Mouse (Mus musculus) heart, embryonic 11.5 days (tissue): ENCODE measurements around the gene Zdhhc24. TPM values are rescaled to one million over a fixed set of nuclear protein-coding genes. Genes with fewer than 3 reads are reported as not detected.
"Not testable (repeated sequence)": the region's sequence is repeated elsewhere in the genome, so short reads cannot be mapped to it uniquely, and the experiment has no call there.

Source experiments
- ATAC-seq: fragments of 200-750 bp; cut with Nextera tagmentation; replicated peaks from 2 replicates; pipeline ENCODE4 v1.8.0; 2017; ENCODE audit warnings: moderate library complexity; ENCODE audit not compliant: insufficient number of reproducible peaks, low FRiP score, low TSS enrichment
- H3K27ac ChIP-seq: fragments of 300-500 bp; sonication (generic); 2 replicates; pipeline ENCODE4 v1.5.1; 2014; ENCODE audit warnings: mild to moderate bottlenecking, low read depth, low read length
- H3K27me3 ChIP-seq: fragments of 300-500 bp; sonication (generic); 2 replicates; pipeline ENCODE4 v1.6.1; 2014; ENCODE audit warnings: mild to moderate bottlenecking, low read length, mixed read lengths; ENCODE audit not compliant: control insufficient read depth, insufficient read depth
- H3K36me3 ChIP-seq: fragments of 300-500 bp; sonication (generic); 2 replicates; pipeline ENCODE4 v1.6.1; 2014; ENCODE audit warnings: mild to moderate bottlenecking, low read length, moderate library complexity, mixed read lengths; ENCODE audit not compliant: control insufficient read depth, insufficient read depth
- H3K4me1 ChIP-seq: fragments of 300-500 bp; sonication (generic); 2 replicates; pipeline ENCODE4 v1.6.1; 2014; ENCODE audit warnings: low read length; ENCODE audit not compliant: control insufficient read depth, insufficient read depth
- H3K4me2 ChIP-seq: fragments of 300-500 bp; sonication (generic); 2 replicates; pipeline ENCODE4 v1.6.1; 2014; ENCODE audit warnings: mild to moderate bottlenecking, moderate library complexity
- H3K4me3 ChIP-seq: fragments of 300-500 bp; sonication (generic); 2 replicates; pipeline ENCODE4 v1.5.1; 2014; ENCODE audit warnings: low read depth, low read length
- H3K9ac ChIP-seq: fragments of 300-500 bp; sonication (generic); 2 replicates; pipeline ENCODE4 v1.6.1; 2014; ENCODE audit warnings: mild to moderate bottlenecking, low read depth, low read length, moderate library complexity
- H3K9me3 ChIP-seq: fragments of 300-500 bp; sonication (generic); replicated peaks from 2 replicates; pipeline ENCODE4 v1.6.1; 2016; ENCODE audit warnings: low read length; ENCODE audit not compliant: control insufficient read depth
- WGBS: fragments of 180-500 bp; shearing (Covaris S2); extraction: QIAGEN DNeasy Blood & Tissue Kit; methylation state at CpG from one replicate; pipeline ENCODE4 v1.1.7; 2014; ENCODE audit not compliant: insufficient replicate concordance; 5-methylcytosine and 5-hydroxymethylcytosine counted together
- polyA plus RNA-seq: library from polyadenylated mRNA; unstranded; fragments of >200 nt; fragmentation: Nextera tagmentation; extraction: Ambion mirVana; gene quantifications from 2 replicates; pipeline ENCODE4 v1.2.1, GENCODE M21; 2014

Zdhhc24 gene
- polyA plus RNA-seq, 1 experiment from 2014 or later = 7.1 TPM

DNA sequence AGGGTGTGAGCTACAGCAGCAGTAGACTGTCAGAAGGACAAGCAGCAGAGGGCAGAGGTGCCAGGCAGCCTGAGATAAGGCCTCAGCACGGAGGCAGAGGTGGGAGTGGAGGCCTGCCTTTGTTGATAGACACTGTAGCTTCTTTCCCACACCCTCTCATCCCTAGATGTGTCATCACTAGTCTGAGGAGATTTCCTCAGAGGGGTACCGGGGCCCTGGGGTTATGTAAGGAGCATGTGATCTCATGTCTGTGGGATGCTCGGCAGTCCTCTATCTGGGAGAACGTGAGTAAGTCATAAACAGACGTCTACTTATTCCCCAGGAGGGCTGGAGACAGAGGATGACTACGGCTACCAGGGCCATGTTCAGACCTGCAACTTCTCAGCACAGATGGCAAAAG is 19.4 kb upstream of the Zdhhc24 start:
- WGBS = 32% methylated on average over 6 of the region's 6 CpGs
- Histone ChIP-seq H3K27me3 (no peaks in the 10 kb centered on the region), H3K4me3 (no peak overlapping the region), H3K4me1 (peaks cover 2% of the 10 kb centered on the region; the same call in 1 of the 2 replicates), H3K4me2 (no peak overlapping the region), H3K36me3 (no peaks in the 10 kb centered on the region), H3K9me3 (no peaks in the 10 kb centered on the region), H3K27ac (no peak overlapping the region), H3K9ac (no peak overlapping the region)
- peak; percentile 56 for ATAC-seq

DNA sequence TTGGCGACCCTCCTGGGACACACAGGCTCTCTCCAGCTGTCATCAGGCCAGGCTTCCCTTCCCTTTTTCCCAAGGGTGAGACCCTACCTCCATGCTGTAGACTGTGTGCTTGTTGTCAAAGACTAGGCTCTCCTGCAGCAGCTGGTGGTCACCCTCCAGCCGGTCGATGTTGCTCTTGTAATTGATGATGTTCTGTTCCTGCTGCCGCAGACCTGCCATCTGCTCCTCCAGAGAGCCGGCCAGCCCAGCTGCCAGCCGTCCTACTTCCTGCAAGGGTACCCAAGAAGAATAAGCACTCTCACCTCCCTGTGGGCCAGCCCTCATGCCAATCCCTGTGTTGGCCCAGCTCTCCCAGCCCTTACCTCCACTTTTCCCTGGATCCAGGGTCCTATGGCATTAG is 15.4 kb upstream of the Zdhhc24 start:
- H3K36me3 ChIP-seq = no peaks in the 10 kb centered on the region
- no peak for ATAC-seq
- peaks cover 15% of the 10 kb centered on the region for H3K27me3 ChIP-seq
- no peaks in the 10 kb centered on the region for H3K9me3 ChIP-seq
- H3K27ac ChIP-seq = no peak overlapping the region
- H3K9ac ChIP-seq = no peak overlapping the region
- H3K4me2 ChIP-seq = no peak overlapping the region
- H3K4me1 ChIP-seq = no peaks in the 10 kb centered on the region
- 77% methylated on average over 6 of the region's 6 CpGs for WGBS
- H3K4me3 ChIP-seq = no peak overlapping the region

DNA sequence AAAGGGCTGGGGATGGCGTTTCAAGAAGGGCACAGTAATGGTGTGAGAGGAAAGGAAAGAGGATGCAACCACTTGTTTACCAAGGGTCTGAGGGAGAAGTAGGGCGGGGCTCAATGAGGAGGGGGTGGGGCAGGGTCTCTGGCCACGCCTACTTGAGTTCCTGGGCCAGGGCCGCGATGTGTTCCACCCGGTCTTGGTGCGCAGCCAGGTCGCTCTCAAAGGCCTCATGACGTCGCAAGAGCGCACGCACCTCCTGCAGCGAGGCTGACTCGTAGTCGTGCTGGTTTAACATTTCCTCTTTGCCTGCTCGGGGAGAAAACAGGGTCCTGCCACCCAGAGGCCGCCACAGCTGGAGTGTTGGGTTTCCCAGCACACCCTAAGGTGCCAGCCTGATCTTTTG is 13.3 kb upstream of the Zdhhc24 start:
- ATAC-seq = no peak
- Histone ChIP-seq H3K9me3 (no peaks in the 10 kb centered on the region), H3K4me1 (no peaks in the 10 kb centered on the region), H3K9ac (no peak overlapping the region), H3K36me3 (no peaks in the 10 kb centered on the region), H3K27ac (no peak overlapping the region), H3K4me3 (no peak overlapping the region), H3K4me2 (peak overlapping the region; percentile 38), H3K27me3 (peaks cover 15% of the 10 kb centered on the region)
- WGBS = 2% methylated on average over 17 of the region's 17 CpGs

DNA sequence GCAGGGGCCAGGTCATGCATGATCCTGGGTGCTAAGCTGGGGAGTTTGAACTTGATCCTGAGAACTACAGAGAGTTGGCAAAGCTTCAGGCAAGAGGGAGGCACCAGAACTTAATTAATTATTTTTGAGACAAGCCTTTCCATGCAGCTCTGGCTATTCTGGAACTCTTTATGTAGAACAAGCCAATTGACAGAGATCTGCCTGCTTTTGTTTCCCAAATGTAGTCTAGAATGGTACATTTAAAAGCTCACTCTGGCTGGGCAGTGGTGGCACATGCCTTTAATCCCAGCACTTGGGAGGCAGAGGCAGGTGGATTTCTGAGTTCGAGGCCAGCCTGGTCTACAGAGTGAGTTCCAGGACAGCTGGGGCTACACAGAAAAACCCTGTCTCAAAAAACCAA is 3.9 kb upstream of the Zdhhc24 start:
- not testable (repeated sequence) for H3K27ac ChIP-seq, H3K36me3 ChIP-seq, H3K4me2 ChIP-seq, H3K4me1 ChIP-seq, H3K9ac ChIP-seq, ATAC-seq, H3K4me3 ChIP-seq, H3K27me3 ChIP-seq, H3K9me3 ChIP-seq
- WGBS = 73% methylated on average over 1 of the region's 1 CpGs

DNA sequence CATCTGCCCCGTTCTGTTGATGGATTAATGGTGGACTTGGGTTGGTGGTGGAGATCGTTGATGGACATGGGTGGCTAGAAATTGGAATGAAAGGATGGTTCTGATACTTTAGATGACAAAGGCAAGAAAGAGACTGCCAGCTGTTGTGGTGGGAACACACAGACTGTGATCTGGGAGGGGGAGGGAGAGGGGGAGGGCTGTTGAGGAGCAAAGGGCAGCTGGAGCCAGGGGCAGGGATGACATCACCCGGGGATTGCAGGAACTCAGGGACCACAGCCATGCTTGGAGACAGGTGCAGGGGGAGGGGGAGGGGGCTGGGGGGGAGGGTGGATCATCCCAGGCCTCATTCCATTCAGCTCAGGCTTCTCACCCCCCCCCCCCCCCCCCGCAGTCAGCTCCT is 2.2 kb upstream of the Zdhhc24 start:
- Histone ChIP-seq H3K4me2 (no peak overlapping the region), H3K36me3 (no peaks in the 10 kb centered on the region), H3K27me3 (0 out of 2 replicates have a peak, but pooled peaks cover 2% of the 10 kb centered on the region), H3K9ac (no peak overlapping the region), H3K4me3 (no peak overlapping the region), H3K27ac (no peak overlapping the region), H3K9me3 (no peaks in the 10 kb centered on the region; the same call in 1 of the 2 replicates), H3K4me1 (peaks cover 7% of the 10 kb centered on the region)
- 69% methylated on average over 3 of the region's 4 CpGs for WGBS
- ATAC-seq = no peak

DNA sequence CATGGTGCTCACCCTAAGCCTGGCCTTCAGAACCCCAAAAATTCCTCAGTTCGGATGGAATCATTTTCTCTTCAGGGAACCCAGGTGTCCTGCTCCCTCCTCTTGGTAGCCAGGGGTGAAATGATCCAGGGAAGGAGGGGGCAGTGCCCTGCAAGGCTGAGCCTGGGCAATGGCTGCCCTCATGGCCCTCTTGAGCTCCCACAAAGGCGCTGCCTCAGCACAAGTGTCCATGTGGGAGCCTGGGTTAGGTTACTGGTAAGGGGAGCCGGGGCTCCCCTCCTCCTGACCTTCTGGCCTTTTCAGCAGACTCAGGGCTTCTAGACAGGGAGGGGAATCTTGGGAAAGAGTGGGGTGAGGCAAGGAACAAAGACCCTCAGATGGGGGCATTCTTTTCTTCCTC is 1.7 kb upstream of the Zdhhc24 start:
- Histone ChIP-seq H3K27me3 (0 out of 2 replicates have a peak, but pooled peaks cover 2% of the 10 kb centered on the region), H3K9ac (no peak overlapping the region), H3K4me3 (no peak overlapping the region), H3K27ac (no peak overlapping the region), H3K4me1 (peaks cover 7% of the 10 kb centered on the region), H3K36me3 (no peaks in the 10 kb centered on the region), H3K4me2 (no peak overlapping the region; the same call in 1 of the 2 replicates), H3K9me3 (no peaks in the 10 kb centered on the region; the same call in 1 of the 2 replicates)
- WGBS = 68% methylated on average over 3 of the region's 3 CpGs
- no peak for ATAC-seq

DNA sequence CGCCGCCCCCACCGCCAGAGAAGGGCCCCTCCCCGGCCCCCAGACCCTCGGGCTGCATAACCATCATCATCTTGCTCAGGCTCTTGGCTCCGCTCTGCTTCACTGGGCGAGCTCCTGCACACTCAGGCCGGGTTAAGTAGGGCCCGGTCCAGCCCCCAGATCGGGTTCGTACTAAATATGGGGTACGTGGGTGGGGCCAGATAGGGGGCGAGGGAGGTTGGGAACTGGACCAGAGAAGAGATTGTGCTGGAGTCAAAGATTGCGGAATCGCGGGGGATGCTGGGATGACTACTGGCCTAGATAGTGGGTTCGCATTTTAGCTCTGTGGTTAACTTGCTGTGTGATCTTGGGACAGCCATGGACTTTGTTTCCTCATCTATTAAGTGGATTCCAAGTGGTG is 683 bp upstream of the Zdhhc24 start, which contains the start of gene Actn3:
Gene Actn3, minus strand, starts transcription at position 125 of the 400 bp plus-strand sequence.
- Histone ChIP-seq H3K36me3 (no peaks in the 10 kb centered on the region), H3K27me3 (0 out of 2 replicates have a peak, but pooled peaks cover 2% of the 10 kb centered on the region), H3K9me3 (no peaks in the 10 kb centered on the region; the same call in 1 of the 2 replicates), H3K4me2 (peak within 1 kb of the TSS; percentile 91), H3K9ac (peak within 1 kb of the TSS; percentile 89), H3K4me3 (peak within 1 kb of the TSS; percentile 97), H3K4me1 (peaks cover 7% of the 10 kb centered on the region), H3K27ac (peak within 1 kb of the TSS; percentile 22; the same call in 1 of the 2 replicates)
- ATAC-seq = no peak
- 1% methylated on average over 17 of the region's 17 CpGs for WGBS

DNA sequence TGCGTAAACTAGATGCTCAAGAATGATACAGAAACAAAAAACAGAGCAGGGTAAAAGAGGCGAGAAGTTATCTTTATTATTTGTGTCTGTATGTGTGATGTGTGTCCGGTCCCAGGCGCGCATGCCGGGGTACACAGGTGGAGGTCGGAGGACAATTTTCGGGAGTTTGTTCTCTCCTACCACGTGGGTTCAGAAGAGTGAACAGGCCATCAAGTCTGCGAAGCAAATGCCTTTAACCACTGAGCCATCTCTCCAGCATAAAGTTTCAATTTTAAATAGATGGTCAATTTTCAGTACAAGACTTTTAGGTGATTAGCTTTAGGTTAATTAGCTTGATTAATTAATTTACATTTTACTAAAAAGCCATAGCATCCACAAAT is 846 bp downstream of the Zdhhc24 start:
- no peaks in the 10 kb centered on the region for H3K36me3 ChIP-seq
- H3K9me3 ChIP-seq = no peaks in the 10 kb centered on the region; the same call in 1 of the 2 replicates
- 0 out of 2 replicates have a peak, but pooled peaks cover 2% of the 10 kb centered on the region for H3K27me3 ChIP-seq
- H3K9ac ChIP-seq = peak overlapping the region; percentile 89; the same call in 1 of the 2 replicates
- 69% methylated on average over 10 of the region's 10 CpGs for WGBS
- no peak for ATAC-seq
- peaks cover 7% of the 10 kb centered on the region for H3K4me1 ChIP-seq
- H3K27ac ChIP-seq = no peak overlapping the region
- H3K4me2 ChIP-seq = peak overlapping the region; percentile 91
- H3K4me3 ChIP-seq = peak overlapping the region; percentile 97

DNA sequence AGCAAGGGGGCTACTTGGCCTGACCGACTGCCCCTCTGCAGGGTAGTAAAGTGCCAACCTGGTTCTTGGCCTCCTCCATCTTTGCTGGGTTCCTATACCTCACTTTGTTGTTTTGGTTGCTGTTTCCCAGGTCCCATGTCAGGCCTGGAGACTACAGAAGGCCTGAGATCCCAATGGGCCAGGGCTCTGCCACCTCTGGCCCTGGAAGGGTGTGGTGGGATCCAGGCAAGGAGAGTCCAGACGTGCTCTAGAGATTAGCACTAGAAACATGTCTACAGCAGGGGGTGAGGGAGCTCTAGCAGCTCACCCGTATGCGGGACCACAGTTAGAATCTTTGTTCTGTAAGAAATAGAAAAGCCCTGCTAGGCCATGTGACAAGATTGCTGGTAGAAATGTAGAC is 5.5 kb downstream of the Zdhhc24 start:
- WGBS = 73% methylated on average over 4 of the region's 4 CpGs
- H3K36me3 ChIP-seq = no peaks in the 10 kb centered on the region
- no peaks in the 10 kb centered on the region for H3K9me3 ChIP-seq
- no peak overlapping the region for H3K9ac ChIP-seq
- ATAC-seq = no peak
- no peak overlapping the region for H3K4me2 ChIP-seq
- no peaks in the 10 kb centered on the region; the same call in 1 of the 2 replicates for H3K4me1 ChIP-seq
- no peaks in the 10 kb centered on the region for H3K27me3 ChIP-seq
- no peak overlapping the region for H3K27ac ChIP-seq
- no peak overlapping the region for H3K4me3 ChIP-seq
